Mouse (Mus musculus): Measurements from ENCODE around the gene Snrpd2. TPM values are rescaled to one million over a fixed set of nuclear protein-coding genes. Genes with fewer than 3 reads are reported as not detected.
A peak's percentile ranks its signal among the peaks of the same experiment; 100 is the strongest.

Snrpd2 gene
- polyA plus RNA-seq (2012; rRNA removed) (40.7 and 67.5 TPM in 2 replicates), polyA plus RNA-seq (2014; fragmentation: Nextera tagmentation; extraction: Ambion mirVana) (75.3 and 76.0 TPM in 2 replicates)

DNA sequence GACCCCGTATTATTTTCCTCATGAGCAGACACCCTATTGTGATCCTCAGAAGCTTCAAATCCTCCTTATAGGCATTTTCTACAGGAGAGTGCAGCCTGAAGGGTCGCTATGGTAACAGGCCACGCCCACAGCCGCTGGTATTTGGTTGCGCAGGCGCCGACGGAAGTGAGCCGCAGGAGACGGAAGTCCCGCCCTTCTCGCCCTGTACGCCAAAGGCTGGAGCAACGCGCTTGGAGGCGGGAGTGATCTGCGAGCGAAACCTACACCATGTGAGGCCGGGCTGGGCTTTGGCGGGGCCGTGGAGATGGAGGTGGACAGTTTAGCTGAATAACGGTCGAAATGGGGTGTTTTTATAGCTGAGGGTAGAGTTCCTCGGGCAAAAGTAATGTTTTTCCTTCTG lies at the start of gene Snrpd2:
Gene Snrpd2 (plus strand): TSS at position 97 of the 400 bp plus-strand sequence.
- TF ChIP-seq EP300 (IDR thresholded peaks at IDR 0.05; ENCODE audit: low read depth), result no peak
- TF ChIP-seq CTCF (IDR thresholded peaks at IDR 0.05; ENCODE audit: low read depth), result no peak
- Histone ChIP-seq H3K9ac (replicated peaks) (peak within 1 kb of the TSS; percentile 81), H3K4me3 (ENCODE audit: insufficient read depth in 1 of 2, low read depth in 2 of 2, low read length in 2 of 2) (peak within 1 kb of the TSS; percentile 77 to 84), H3K9me3 (ENCODE audit: control insufficient read depth, low read length) (no peaks in the 10 kb centered on the region), H3K4me1 (replicated peaks; ENCODE audit: control insufficient read depth in 2 of 2, insufficient read depth in 2 of 2, low read length in 1 of 2) (peaks cover 14 to 16% of the 10 kb centered on the region in 2 experiments), H3K4me2 (ENCODE audit: low read depth) (peak within 1 kb of the TSS; percentile 97), H3K36me3 (replicated peaks; ENCODE audit: control insufficient read depth, insufficient read depth, low read depth) (peaks cover 17% of the 10 kb centered on the region), H3K27ac (peak within 1 kb of the TSS; percentile 64), H3K27me3 (ENCODE audit: control insufficient read depth, insufficient read depth, low read length) (no peaks in the 10 kb centered on the region)
- DNase-seq (ENCODE audit: low read depth in 3 of 3, low spot score in 3 of 3), result peak; percentile 89 to 92 (median 91)
- ATAC-seq (ENCODE audit: insufficient read depth), result peak; percentile 87
- under 1% methylated on average over 24 of the region's 24 CpGs for WGBS (ENCODE audit: insufficient replicate concordance)

DNA sequence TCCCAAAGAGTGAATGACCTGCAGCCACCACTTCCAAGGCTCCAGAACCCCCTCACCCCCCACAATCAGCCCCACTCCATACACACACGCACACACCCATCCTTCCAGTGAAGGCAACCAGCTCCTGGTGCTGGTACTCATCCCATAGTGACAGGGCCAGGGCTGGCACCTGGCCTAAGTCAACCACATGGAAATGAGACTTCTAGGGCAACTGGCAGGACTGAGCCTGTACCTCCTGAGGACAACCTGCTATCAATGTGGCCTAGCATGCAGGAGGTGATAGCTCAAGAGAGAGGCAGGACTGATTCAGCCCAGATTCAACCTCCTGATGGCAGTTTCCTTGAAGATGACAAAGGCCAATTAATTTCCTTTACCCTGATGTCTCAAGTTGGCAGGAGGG lies 49.2 kb upstream of the Snrpd2 start:
- Histone ChIP-seq H3K27ac (no peak overlapping the region), H3K9me3 (ENCODE audit: control insufficient read depth, low read length) (no peaks in the 10 kb centered on the region), H3K4me3 (ENCODE audit: insufficient read depth in 1 of 2, low read depth in 2 of 2, low read length in 2 of 2) (no peak overlapping the region), H3K27me3 (ENCODE audit: control insufficient read depth, insufficient read depth, low read length) (peaks cover 17% of the 10 kb centered on the region), H3K36me3 (replicated peaks; ENCODE audit: control insufficient read depth, insufficient read depth, low read depth) (no peaks in the 10 kb centered on the region), H3K4me2 (ENCODE audit: low read depth) (no peak overlapping the region), H3K9ac (replicated peaks) (no peak overlapping the region), H3K4me1 (replicated peaks; ENCODE audit: control insufficient read depth in 2 of 2, insufficient read depth in 2 of 2, low read length in 1 of 2) (peaks cover 0 to 8% of the 10 kb centered on the region in 2 experiments; a peak in 1 of 4 replicates)
- ATAC-seq (ENCODE audit: insufficient read depth) (no peak), DNase-seq (ENCODE audit: low read depth in 3 of 3, low spot score in 3 of 3) (no peak)
- WGBS (ENCODE audit: insufficient replicate concordance), result 43% methylated on average over 1 of the region's 1 CpGs
- TF ChIP-seq EP300 (IDR thresholded peaks at IDR 0.05; ENCODE audit: low read depth) (no peak), CTCF (IDR thresholded peaks at IDR 0.05; ENCODE audit: low read depth) (no peak)

DNA sequence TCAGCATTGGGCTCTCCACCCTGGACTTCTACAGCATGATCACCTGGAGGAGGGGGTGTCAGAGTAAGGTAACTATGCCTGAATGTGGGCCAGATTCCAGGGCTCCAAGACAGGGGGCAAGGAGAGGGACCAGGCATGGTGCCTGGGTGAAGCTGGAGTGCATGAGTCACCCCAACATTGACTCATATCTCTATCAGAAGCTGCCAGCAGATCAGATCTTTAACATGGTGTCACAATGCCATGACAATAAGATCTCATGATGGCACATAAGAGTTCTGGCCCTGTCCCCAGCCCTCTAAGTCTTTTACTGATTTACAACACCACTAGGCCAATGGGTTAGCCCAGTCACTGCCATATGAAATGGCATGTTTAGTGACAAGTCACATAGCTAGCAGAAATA lies 45.8 kb upstream of the Snrpd2 start:
- DNase-seq (ENCODE audit: low read depth in 3 of 3, low spot score in 3 of 3) (no peak), ATAC-seq (ENCODE audit: insufficient read depth) (no peak)
- Histone ChIP-seq H3K9me3 (ENCODE audit: control insufficient read depth, low read length) (no peaks in the 10 kb centered on the region), H3K9ac (replicated peaks) (no peak overlapping the region), H3K27me3 (ENCODE audit: control insufficient read depth, insufficient read depth, low read length) (no peaks in the 10 kb centered on the region), H3K4me3 (ENCODE audit: insufficient read depth in 1 of 2, low read depth in 2 of 2, low read length in 2 of 2) (no peak overlapping the region), H3K36me3 (replicated peaks; ENCODE audit: control insufficient read depth, insufficient read depth, low read depth) (no peaks in the 10 kb centered on the region), H3K27ac (no peak overlapping the region), H3K4me2 (ENCODE audit: low read depth) (no peak overlapping the region), H3K4me1 (replicated peaks; ENCODE audit: control insufficient read depth in 2 of 2, insufficient read depth in 2 of 2, low read length in 1 of 2) (no peaks in the 10 kb centered on the region)
- TF ChIP-seq CTCF (IDR thresholded peaks at IDR 0.05; ENCODE audit: low read depth) (no peak), EP300 (IDR thresholded peaks at IDR 0.05; ENCODE audit: low read depth) (no peak)

DNA sequence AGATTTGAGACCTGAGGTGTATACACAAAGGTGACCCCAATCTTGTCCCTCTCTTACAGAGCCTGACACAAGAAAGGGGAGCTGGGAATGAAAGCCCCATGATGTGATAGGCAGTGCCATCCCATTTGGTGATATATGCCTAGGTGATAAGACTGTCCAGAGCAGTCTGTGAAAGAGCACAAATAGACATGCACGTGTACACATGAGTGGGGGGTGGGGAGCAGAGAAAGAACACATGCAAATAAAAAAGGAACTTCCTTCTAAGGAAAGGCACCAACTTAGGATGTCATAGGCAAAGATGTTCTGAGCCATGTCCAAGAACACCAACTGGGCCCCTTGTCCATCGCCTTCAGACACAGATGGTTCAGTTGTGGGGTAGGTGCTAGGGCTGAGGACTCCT lies 45.0 kb upstream of the Snrpd2 start:
- DNase-seq (ENCODE audit: low read depth in 3 of 3, low spot score in 3 of 3) (no peak), ATAC-seq (ENCODE audit: insufficient read depth) (no peak)
- no peak overlapping the region for H3K27ac ChIP-seq
- no peak overlapping the region for H3K4me3 ChIP-seq (ENCODE audit: insufficient read depth in 1 of 2, low read depth in 2 of 2, low read length in 2 of 2)
- no peaks in the 10 kb centered on the region for H3K27me3 ChIP-seq (ENCODE audit: control insufficient read depth, insufficient read depth, low read length)
- H3K36me3 ChIP-seq (replicated peaks; ENCODE audit: control insufficient read depth, insufficient read depth, low read depth), result no peaks in the 10 kb centered on the region
- no peak overlapping the region for H3K4me2 ChIP-seq (ENCODE audit: low read depth)
- TF ChIP-seq CTCF (IDR thresholded peaks at IDR 0.05; ENCODE audit: low read depth), result no peak
- TF ChIP-seq EP300 (IDR thresholded peaks at IDR 0.05; ENCODE audit: low read depth), result no peak
- no peaks in the 10 kb centered on the region for H3K4me1 ChIP-seq (replicated peaks; ENCODE audit: control insufficient read depth in 2 of 2, insufficient read depth in 2 of 2, low read length in 1 of 2)
- no peak overlapping the region for H3K9ac ChIP-seq (replicated peaks)
- 52% methylated on average over 2 of the region's 2 CpGs for WGBS (ENCODE audit: insufficient replicate concordance)
- no peaks in the 10 kb centered on the region for H3K9me3 ChIP-seq (ENCODE audit: control insufficient read depth, low read length)

DNA sequence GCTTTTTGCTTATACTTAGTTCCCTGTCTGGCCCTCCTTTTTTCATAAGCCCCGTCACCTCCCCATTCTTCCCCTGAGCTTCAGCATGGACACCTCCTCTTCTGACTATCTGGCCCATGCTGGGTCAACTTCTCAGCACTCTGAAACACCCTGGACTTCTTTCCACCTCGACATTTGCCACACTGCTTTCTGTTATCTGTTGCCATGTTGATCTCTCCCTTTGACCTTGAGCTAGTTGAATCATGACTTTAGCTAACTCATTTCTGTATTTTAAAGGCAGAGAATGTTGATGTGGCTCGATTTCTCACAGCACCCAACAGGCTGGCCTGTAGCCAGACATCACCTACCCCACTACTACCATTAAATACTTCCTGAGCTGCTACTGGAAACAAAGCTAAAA lies 42.1 kb upstream of the Snrpd2 start:
- DNase-seq (ENCODE audit: low read depth in 3 of 3, low spot score in 3 of 3), result no peak
- Histone ChIP-seq H3K27ac (no peak overlapping the region), H3K4me3 (ENCODE audit: insufficient read depth in 1 of 2, low read depth in 2 of 2, low read length in 2 of 2) (no peak overlapping the region), H3K4me1 (replicated peaks; ENCODE audit: control insufficient read depth in 2 of 2, insufficient read depth in 2 of 2, low read length in 1 of 2) (no peaks in the 10 kb centered on the region), H3K9me3 (ENCODE audit: control insufficient read depth, low read length) (no peaks in the 10 kb centered on the region), H3K27me3 (ENCODE audit: control insufficient read depth, insufficient read depth, low read length) (no peaks in the 10 kb centered on the region), H3K36me3 (replicated peaks; ENCODE audit: control insufficient read depth, insufficient read depth, low read depth) (no peaks in the 10 kb centered on the region), H3K9ac (replicated peaks) (no peak overlapping the region), H3K4me2 (ENCODE audit: low read depth) (no peak overlapping the region)
- TF ChIP-seq CTCF (IDR thresholded peaks at IDR 0.05; ENCODE audit: low read depth) (no peak), EP300 (IDR thresholded peaks at IDR 0.05; ENCODE audit: low read depth) (no peak)
- 27% methylated on average over 3 of the region's 3 CpGs for WGBS (ENCODE audit: insufficient replicate concordance)
- no peak for ATAC-seq (ENCODE audit: insufficient read depth)

All from liver, embryonic 14.5 days (tissue).